Mouse (Mus musculus): ENCODE measurements around the gene Tmem189.

DNA sequence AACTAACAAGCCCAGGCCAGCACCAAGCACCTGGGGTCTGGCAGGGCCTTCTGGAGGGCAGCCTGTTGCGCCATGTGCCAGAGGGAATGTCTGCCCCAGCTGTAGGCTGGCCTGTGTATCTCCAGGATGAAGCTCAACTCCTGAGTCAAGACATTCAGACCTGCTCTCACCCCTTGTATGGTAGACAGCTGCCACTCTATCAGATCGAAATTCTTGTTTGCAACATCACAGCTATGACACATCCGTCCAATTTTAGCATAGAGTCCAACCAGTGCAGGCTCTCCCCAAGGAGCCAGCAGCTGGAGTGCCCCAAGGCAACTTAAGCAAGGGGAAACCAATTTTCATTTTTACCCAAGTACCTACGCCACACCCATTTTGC, 82.9 kb downstream of the Tmem189 start:
- TF ChIP-seq CTCF (IDR thresholded peaks at IDR 0.05; ENCODE audit: control insufficient read depth, insufficient read depth, low read length) (no peak), POLR2A (IDR thresholded peaks at IDR 0.05; ENCODE audit: borderline replicate concordance, control insufficient read depth, low read depth, low read length) (no peak)

Data from bone marrow, adult 2 months (tissue).